Mouse (Mus musculus) kidney, adult 18-20 months (tissue): ENCODE data around the gene Lbhd1.

Experiments
- DNase-seq: peaks from one replicate; pipeline ENCODE4 v3.0.0; 2021

Gene Lbhd1

GRCm38 (mm10) chr19:8919684-8920072, 36.1 kb downstream of the Lbhd1 start:
- DNase-seq, result no peak

DNA sequence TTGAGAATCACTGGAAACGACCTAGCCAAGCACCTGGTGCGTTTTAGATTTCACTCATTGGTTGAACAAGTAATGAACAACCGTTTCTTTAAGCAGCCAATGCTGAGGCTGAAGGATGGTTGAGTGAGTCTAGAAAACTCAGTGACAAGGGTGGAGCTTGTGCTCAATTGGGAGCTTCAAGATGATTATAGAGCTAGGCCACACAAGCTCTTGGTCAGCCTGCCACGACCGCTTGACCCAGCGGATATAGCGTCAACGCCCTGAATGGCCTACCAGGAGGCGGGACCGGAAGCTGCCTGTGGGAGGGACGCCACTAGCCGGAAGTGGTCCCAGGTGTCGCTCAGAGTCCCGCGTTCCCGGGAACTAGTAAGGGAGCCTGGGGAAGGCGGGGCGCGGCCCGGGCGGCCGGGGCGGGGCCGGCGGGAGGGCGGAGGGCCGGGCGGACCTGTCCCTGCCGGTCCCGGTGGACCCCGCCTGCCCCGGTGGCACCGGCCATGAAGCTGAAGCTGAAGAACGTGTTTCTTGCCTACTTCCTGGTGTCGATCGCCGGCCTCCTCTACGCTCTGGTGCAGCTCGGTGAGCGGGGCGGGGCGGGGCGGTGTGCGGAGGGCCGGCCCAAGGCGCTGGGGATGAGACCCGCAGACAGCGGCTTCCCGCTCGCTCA, 36.7 kb downstream of the Lbhd1 start, which contains the start of gene B3gat3:
TSS of gene B3gat3 (plus strand) at position 302 of the 664 bp plus-strand sequence.
- peak; percentile 98 for DNase-seq

DNA sequence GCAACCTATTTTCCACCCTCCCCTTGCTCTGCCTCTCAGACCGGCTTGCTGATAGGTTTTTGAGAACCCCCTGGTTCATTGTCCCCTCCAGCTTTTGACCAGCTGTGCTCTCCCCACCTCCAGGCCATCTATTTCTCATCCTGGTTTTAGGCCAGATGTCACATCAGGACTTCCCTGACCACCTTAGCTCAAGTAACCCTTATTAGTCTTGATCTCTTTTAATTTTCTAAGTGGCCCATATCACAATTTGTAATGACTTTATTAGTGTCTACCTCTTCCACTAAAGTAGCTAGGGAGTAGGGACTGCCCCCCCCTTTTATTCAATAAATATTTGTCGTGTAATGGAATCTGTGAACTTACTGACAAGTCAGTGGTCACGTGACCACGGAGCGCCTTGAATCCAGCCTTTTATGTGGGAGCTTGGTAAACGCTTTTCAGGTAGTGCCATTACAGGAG, 37.3 kb downstream of the Lbhd1 start:
- peak; percentile 21 for DNase-seq

- no peak for DNase-seq
Observed at GRCm38 (mm10) chr19:8921741-8922140, 38.2 kb downstream of the Lbhd1 start.

- DNase-seq, result no peak
Observed at GRCm38 (mm10) chr19:8926766-8927165, 43.2 kb downstream of the Lbhd1 start.

DNA sequence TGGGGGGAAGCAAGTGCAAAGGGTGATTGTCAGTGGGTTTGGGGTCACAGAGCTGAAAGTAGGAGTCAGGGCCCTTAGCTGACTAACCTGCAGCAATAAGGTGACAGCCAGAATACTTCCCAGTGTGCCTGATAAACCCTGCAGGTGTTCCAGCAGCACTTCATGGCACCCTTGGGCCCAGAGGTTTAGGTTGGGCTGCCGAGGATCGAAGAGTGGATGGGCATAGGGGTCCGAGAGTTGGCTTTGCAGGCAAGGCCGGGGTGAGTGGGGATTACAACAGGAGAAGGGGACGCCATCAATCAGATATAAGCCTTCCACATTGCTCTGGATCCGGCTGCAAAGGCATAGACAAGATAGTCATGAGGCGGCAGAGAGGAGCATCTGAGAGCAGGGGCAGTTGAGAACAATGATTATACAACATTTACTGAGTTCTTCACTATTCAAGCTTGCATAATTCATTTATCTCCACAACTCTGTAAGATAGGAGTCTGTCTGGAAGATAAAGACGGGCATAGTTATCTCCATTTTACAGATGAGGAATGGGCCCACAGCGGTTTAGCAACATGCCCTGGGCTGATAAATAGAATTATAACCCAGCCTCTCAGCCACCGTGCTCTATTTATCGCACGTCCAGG, 44.5 kb downstream of the Lbhd1 start:
- no peak for DNase-seq

- no peak for DNase-seq
Observed at GRCm38 (mm10) chr19:8928689-8929223, 45.2 kb downstream of the Lbhd1 start.

GRCm38 (mm10) chr19:8929224-8930088, 45.9 kb downstream of the Lbhd1 start, which contains the start of the genes Rom1 and Eml3:
TSS of gene Rom1 (minus strand) at chr19:8929356.
TSS of gene Eml3 (plus strand) at chr19:8929552.
- peak; percentile 95 for DNase-seq

DNA sequence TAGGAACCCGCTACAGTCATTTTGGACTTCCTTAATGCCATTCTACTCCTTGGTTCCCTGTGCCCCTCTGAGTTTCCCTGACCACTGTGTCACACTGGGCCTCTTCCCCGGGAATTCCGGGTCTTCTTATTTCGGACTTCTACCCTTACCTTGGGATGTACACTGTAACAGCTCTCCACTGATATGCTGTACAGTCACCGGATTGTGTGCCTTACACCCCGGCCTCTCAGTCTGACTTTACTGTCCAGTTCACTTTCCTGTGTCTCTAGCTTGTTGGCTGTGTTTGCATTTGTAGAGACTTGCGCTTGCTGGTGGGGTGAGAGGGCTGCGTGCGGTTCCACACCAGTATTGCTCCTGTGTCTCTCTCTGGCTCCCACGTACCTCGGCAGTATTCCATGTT, 46.6 kb downstream of the Lbhd1 start:
- no peak for DNase-seq

GRCm38 (mm10) chr19:8930771-8931170, 47.2 kb downstream of the Lbhd1 start:
- no peak for DNase-seq

GRCm38 (mm10) chr19:8936736-8937135, 53.2 kb downstream of the Lbhd1 start:
- no peak for DNase-seq

DNA sequence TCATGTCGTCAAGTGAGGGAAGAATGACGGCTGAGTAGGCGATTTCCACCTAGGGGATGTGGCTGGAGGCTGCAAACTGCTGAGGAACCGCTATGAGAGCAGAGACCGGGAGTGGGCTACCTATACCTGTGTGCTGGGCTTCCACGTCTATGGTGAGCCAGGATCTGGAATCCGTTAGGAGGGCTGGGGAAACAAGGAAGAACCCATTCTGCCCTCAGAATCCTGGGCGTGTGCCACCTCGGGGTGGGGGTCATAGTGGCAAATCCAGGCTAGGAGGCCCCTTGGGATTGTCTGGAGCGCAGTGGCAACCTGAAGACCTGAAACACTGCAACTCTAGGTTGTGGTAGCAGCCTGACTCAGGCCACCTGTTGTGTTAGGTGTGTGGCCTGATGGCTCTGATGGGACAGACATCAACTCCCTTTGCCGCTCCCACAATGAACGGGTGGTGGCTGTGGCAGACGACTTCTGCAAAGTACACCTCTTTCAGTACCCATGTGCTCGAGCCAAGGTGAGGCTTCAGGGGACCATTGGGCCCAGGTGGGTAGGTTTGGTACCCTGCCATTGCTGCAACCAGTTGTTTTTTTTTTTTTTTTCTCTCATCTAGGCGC, 57.1 kb downstream of the Lbhd1 start:
- no peak for DNase-seq

DNA sequence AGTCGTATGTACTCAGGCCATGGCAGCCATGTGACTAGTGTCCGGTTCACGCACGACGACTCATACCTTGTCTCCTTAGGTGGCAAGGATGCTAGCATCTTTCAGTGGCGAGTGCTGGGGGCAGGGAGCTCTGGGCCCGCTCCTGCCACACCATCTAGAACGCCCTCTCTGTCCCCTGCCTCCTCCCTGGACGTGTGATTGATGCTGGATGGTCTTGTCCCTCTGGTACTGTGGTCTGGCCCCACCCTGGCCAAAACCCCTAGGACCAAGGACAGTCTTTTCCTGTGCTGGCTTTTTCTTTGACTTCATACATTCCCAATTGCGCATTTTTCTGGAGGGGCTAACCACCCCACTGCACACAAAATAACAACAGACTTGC, 57.6 kb downstream of the Lbhd1 start:
- no peak for DNase-seq

GRCm38 (mm10) chr19:8941515-8942217, 58.1 kb downstream of the Lbhd1 start, which contains the start of gene Mta2:
TSS of gene Mta2 (plus strand) at chr19:8941875.
- DNase-seq, result peak; percentile 95
